Mouse (Mus musculus): ENCODE data around the gene Rc3h2. TPM values are rescaled to one million over a fixed set of nuclear protein-coding genes. Genes with fewer than 3 reads are reported as not detected.

The Rc3h2 gene
- polyA plus RNA-seq, 1 experiment from 2014 or later, result 23.1 TPM

- Histone ChIP-seq H3K4me1 (replicated peaks) (no peaks in the 10 kb centered on the region), H3K27me3 (no peaks in the 10 kb centered on the region), H3K9me3 (no peaks in the 10 kb centered on the region), H3K27ac (no peak overlapping the region), H3K4me2 (no peak overlapping the region), H3K4me3 (no peak overlapping the region), H3K9ac (no peak overlapping the region), H3K36me3 (peaks cover 44% of the 10 kb centered on the region)
- ATAC-seq (ENCODE audit: low FRiP score), result no peak
- 61% methylated on average over 1 of the region's 1 CpGs for WGBS
Observed at GRCm38 (mm10) chr2:37395539-37395938, 27.2 kb downstream of the Rc3h2 start.

DNA sequence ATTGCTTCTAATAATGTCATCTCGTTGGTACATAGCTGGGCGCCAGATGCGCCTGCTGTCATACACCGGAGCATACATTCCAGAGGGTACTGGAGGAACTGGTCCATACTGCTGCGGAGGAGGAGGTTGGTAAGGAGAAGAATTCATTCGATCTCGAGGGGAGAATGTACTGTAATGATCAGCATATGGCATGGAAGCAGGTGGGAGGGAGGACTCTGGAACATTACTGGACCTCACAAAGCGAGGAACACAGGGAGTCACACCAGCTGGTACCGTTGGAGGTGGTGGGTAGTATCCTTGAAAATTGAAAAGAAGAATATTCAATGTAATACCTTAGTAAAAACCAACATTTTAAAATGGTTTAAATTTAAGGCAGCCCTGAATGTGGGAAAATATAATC lies 39.8 kb downstream of the Rc3h2 start:
- no peak for ATAC-seq (ENCODE audit: low FRiP score)
- 93% methylated on average over 9 of the region's 9 CpGs for WGBS

GRCm38 (mm10) chr2:37380189-37380588 lies 42.5 kb downstream of the Rc3h2 start:
- H3K4me3 ChIP-seq, result no peak overlapping the region
- WGBS, result 60% methylated on average over 2 of the region's 2 CpGs
- H3K4me1 ChIP-seq (replicated peaks), result no peaks in the 10 kb centered on the region
- H3K36me3 ChIP-seq, result peaks cover 51% of the 10 kb centered on the region
- no peak overlapping the region for H3K4me2 ChIP-seq
- ATAC-seq (ENCODE audit: low FRiP score), result no peak
- no peaks in the 10 kb centered on the region for H3K9me3 ChIP-seq
- H3K27me3 ChIP-seq, result no peaks in the 10 kb centered on the region
- no peak overlapping the region for H3K27ac ChIP-seq
- H3K9ac ChIP-seq, result no peak overlapping the region

More for the DNA sequence above, 39.8 kb downstream of the Rc3h2 start:
- Histone ChIP-seq H3K27ac (no peak overlapping the region), H3K9ac (no peak overlapping the region), H3K4me3 (no peak overlapping the region), H3K4me1 (replicated peaks) (no peaks in the 10 kb centered on the region), H3K4me2 (no peak overlapping the region), H3K9me3 (no peaks in the 10 kb centered on the region), H3K27me3 (no peaks in the 10 kb centered on the region), H3K36me3 (peaks cover 43% of the 10 kb centered on the region)

GRCm38 (mm10) chr2:37376018-37376417 lies 46.7 kb downstream of the Rc3h2 start:
- no peak overlapping the region for H3K4me2 ChIP-seq
- H3K36me3 ChIP-seq, result peaks cover 36% of the 10 kb centered on the region
- H3K27ac ChIP-seq, result no peak overlapping the region
- H3K27me3 ChIP-seq, result no peaks in the 10 kb centered on the region
- ATAC-seq (ENCODE audit: low FRiP score), result no peak
- H3K4me1 ChIP-seq (replicated peaks), result no peaks in the 10 kb centered on the region
- H3K4me3 ChIP-seq, result no peak overlapping the region
- 90% methylated on average over 1 of the region's 1 CpGs for WGBS
- no peaks in the 10 kb centered on the region for H3K9me3 ChIP-seq
- no peak overlapping the region for H3K9ac ChIP-seq

GRCm38 (mm10) chr2:37370651-37371050 lies 52.1 kb downstream of the Rc3h2 start:
- Histone ChIP-seq H3K36me3 (peaks cover 9% of the 10 kb centered on the region), H3K4me1 (replicated peaks) (no peaks in the 10 kb centered on the region), H3K9ac (no peak overlapping the region), H3K27ac (no peak overlapping the region), H3K4me2 (no peak overlapping the region), H3K4me3 (no peak overlapping the region), H3K9me3 (no peaks in the 10 kb centered on the region), H3K27me3 (no peaks in the 10 kb centered on the region)
- no peak for ATAC-seq (ENCODE audit: low FRiP score)
- 92% methylated on average over 2 of the region's 2 CpGs for WGBS

DNA sequence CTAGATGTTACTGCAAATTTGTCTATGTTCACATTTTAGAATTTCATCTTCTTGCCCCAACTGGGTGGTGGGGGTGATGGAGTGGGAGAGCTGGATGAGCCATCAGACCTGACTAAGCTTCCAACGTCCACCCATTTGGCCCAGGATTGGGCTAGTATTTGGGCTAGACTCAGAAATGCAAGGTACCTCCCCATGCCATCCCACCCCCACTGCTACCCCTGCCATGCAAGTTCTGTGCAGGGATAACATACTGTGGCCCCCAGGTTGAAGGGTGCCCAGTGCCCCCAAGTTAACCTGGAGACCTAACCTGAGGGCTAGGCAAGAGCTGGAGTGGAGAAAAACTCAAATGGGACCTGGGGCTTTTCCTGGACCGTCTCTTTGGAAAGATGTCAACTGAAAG lies 62.8 kb downstream of the Rc3h2 start:
- H3K27ac ChIP-seq, result no peak overlapping the region
- WGBS, result 95% methylated on average over 2 of the region's 2 CpGs
- H3K9me3 ChIP-seq, result no peaks in the 10 kb centered on the region
- no peak for ATAC-seq (ENCODE audit: low FRiP score)
- peaks cover 20% of the 10 kb centered on the region for H3K36me3 ChIP-seq
- peaks cover 15% of the 10 kb centered on the region for H3K4me1 ChIP-seq (replicated peaks)
- no peak overlapping the region for H3K4me3 ChIP-seq
- no peaks in the 10 kb centered on the region for H3K27me3 ChIP-seq
- no peak overlapping the region for H3K9ac ChIP-seq
- H3K4me2 ChIP-seq, result peak overlapping the region; percentile 77; the same call in 1 of the 2 replicates

- Histone ChIP-seq H3K9me3 (no peaks in the 10 kb centered on the region), H3K9ac (peak within 1 kb of the TSS; percentile 85), H3K4me3 (peak within 1 kb of the TSS; percentile 77), H3K27ac (peak within 1 kb of the TSS; percentile 95), H3K36me3 (peaks cover 30% of the 10 kb centered on the region), H3K27me3 (no peaks in the 10 kb centered on the region), H3K4me1 (replicated peaks) (peaks cover 15% of the 10 kb centered on the region), H3K4me2 (peak within 1 kb of the TSS; percentile 77)
- WGBS, result under 1% methylated on average over 42 of the region's 42 CpGs
- peak; percentile 99 for ATAC-seq (ENCODE audit: low FRiP score)
Observed at GRCm38 (mm10) chr2:37358633-37359540, 63.8 kb downstream of the Rc3h2 start, which contains the start of gene Pdcl. TSS of gene Pdcl (minus strand) at chr2:37359332.

DNA sequence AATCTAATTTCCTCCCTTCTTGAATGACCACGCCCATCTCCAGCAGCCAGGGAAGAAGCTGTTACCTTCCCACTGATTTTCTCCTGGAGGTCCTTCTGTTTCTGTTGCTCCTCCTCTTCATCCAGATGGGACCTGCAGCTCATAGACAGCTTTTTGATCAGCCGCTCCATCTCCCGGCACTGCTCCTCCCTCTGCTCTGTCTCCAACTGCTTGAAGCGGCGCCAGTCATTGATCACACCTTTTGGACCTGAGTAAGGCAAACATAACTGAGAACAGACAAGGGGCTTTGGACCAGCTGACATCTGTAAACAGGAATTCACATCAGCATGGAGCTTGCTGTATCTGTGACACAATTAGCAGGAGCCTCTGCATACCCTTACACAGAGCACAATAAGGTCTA lies 67.1 kb downstream of the Rc3h2 start:
- Histone ChIP-seq H3K27ac (no peak overlapping the region), H3K9me3 (no peaks in the 10 kb centered on the region), H3K4me3 (no peak overlapping the region), H3K4me1 (replicated peaks) (peaks cover 15% of the 10 kb centered on the region), H3K4me2 (no peak overlapping the region), H3K27me3 (no peaks in the 10 kb centered on the region), H3K9ac (no peak overlapping the region), H3K36me3 (peaks cover 61% of the 10 kb centered on the region)
- ATAC-seq (ENCODE audit: low FRiP score), result no peak
- WGBS, result 98% methylated on average over 5 of the region's 5 CpGs

DNA sequence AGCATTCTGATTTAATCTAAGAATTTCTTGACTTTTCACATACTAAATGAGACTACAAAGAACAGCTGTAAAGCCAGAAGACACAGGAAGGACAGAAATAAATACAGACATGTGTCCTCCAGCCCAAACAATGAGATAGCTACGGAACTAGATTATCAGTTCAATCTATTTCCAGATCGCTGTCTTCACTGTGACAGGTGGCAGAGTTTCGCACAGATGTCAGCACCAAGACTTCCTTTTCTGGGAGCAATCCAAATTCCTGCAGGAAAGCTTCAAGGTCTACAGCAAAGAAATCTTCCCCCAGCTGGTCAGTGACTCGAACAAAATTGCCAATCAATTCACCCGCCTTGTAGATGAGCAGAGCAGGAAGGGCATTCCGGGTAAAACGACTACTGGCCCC lies 71.0 kb downstream of the Rc3h2 start:
- H3K36me3 ChIP-seq, result peaks cover 67% of the 10 kb centered on the region

GRCm38 (mm10) chr2:37338497-37339187 lies 84.1 kb downstream of the Rc3h2 start:
- no peak for ATAC-seq (ENCODE audit: low FRiP score)
- Histone ChIP-seq H3K4me1 (replicated peaks) (no peaks in the 10 kb centered on the region), H3K4me2 (no peak overlapping the region), H3K36me3 (no peaks in the 10 kb centered on the region), H3K4me3 (no peak overlapping the region), H3K9ac (no peak overlapping the region), H3K27me3 (no peaks in the 10 kb centered on the region), H3K27ac (no peak overlapping the region), H3K9me3 (no peaks in the 10 kb centered on the region)
- WGBS, result 61% methylated on average over 10 of the region's 10 CpGs

More for the DNA sequence above, 71.0 kb downstream of the Rc3h2 start:
- Histone ChIP-seq H3K4me3 (no peak overlapping the region), H3K4me1 (replicated peaks) (no peaks in the 10 kb centered on the region), H3K27me3 (no peaks in the 10 kb centered on the region), H3K27ac (no peak overlapping the region), H3K9me3 (no peaks in the 10 kb centered on the region), H3K4me2 (no peak overlapping the region), H3K9ac (no peak overlapping the region)
- no peak for ATAC-seq (ENCODE audit: low FRiP score)
- 93% methylated on average over 7 of the region's 7 CpGs for WGBS

GRCm38 (mm10) chr2:37333321-37333720 lies 89.4 kb downstream of the Rc3h2 start:
- ATAC-seq (ENCODE audit: low FRiP score), result no peak
- no peaks in the 10 kb centered on the region for H3K27me3 ChIP-seq
- WGBS, result 89% methylated on average over 2 of the region's 2 CpGs

DNA sequence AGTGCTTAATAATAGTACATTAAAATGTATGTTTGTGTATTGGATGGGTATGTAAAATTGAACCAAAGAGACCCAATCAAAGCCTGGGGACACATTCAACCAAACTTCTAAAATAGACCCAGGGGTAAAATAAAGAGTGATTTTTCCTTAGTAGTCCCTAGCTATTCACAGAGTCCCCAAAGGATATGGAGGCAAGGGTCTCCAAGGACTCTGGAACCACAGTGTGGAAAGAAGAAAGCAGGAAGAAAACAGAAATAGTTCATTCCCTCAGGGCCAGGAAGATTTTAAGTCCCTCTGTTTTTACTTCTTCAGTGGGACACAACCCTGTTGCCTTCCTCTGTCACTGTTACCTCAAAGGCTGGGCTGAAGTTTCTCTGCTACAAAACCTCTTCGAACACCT lies 96.5 kb downstream of the Rc3h2 start, which contains the start of gene Olfr368:
TSS of gene Olfr368 (plus strand) at position 301 of the 400 bp plus-strand sequence.
- no peaks in the 10 kb centered on the region for H3K36me3 ChIP-seq
- no peak within 1 kb of the TSS for H3K4me3 ChIP-seq
- no peak within 1 kb of the TSS for H3K27ac ChIP-seq
- no peak for ATAC-seq (ENCODE audit: low FRiP score)
- H3K27me3 ChIP-seq, result no peaks in the 10 kb centered on the region
- no peaks in the 10 kb centered on the region for H3K9me3 ChIP-seq
- no peak within 1 kb of the TSS for H3K9ac ChIP-seq
- H3K4me1 ChIP-seq (replicated peaks), result no peaks in the 10 kb centered on the region
- 89% methylated on average over 1 of the region's 1 CpGs for WGBS
- no peak within 1 kb of the TSS for H3K4me2 ChIP-seq

More at GRCm38 (mm10) chr2:37333321-37333720, 89.4 kb downstream of the Rc3h2 start:
- Histone ChIP-seq H3K9me3 (no peaks in the 10 kb centered on the region), H3K4me1 (replicated peaks) (no peaks in the 10 kb centered on the region), H3K27ac (no peak overlapping the region), H3K4me3 (no peak overlapping the region), H3K9ac (no peak overlapping the region), H3K36me3 (no peaks in the 10 kb centered on the region), H3K4me2 (no peak overlapping the region)
